Mouse (Mus musculus) megakaryocyte, embryonic 14.5 days (primary cell): ENCODE results near the gene Cyb5r3. TPM values are rescaled to one million over a fixed set of nuclear protein-coding genes. Genes with fewer than 3 reads are reported as not detected.
A peak's percentile ranks its signal among the peaks of the same experiment; 100 is the strongest.

Experiments used
- H3K27me3 ChIP-seq: replicated peaks from 2 replicates; pipeline ENCODE3; 2012; ENCODE audit warnings: inconsistent platforms
- H3K36me3 ChIP-seq: replicated peaks from 2 replicates; pipeline ENCODE3; 2012; ENCODE audit warnings: low read length, inconsistent platforms, mixed read lengths
- H3K4me1 ChIP-seq: 2 replicates; pipeline ENCODE4 v1.6.1; 2012; ENCODE audit warnings: inconsistent platforms
- H3K4me3 ChIP-seq: replicated peaks from 2 replicates; pipeline ENCODE3; 2012; ENCODE audit warnings: moderate library complexity, mild to moderate bottlenecking, inconsistent platforms
- H3K9me3 ChIP-seq: 2 replicates; pipeline ENCODE4 v1.6.1; 2012; ENCODE audit warnings: inconsistent platforms
- FLI1 ChIP-seq: IDR thresholded peaks from 2 replicates; pipeline ENCODE4 v1.6.1; 2012; ENCODE audit warnings: low read length, inconsistent platforms, mixed read lengths
- GATA1 ChIP-seq: IDR thresholded peaks from 3 replicates; pipeline ENCODE4 v1.6.1; 2012; ENCODE audit warnings: mixed read lengths, low read length, inconsistent platforms, borderline replicate concordance
- polyA plus RNA-seq: library from polyadenylated mRNA; stranded (reverse); fragments of >175 nt; gene quantifications from 2 replicates; pipeline ENCODE4 v1.2.3, GENCODE M21; 2012; ENCODE audit warnings: low replicate concordance; ENCODE audit not compliant: insufficient read depth

The Cyb5r3 gene
- polyA plus RNA-seq, 1 experiment: 127 TPM

GRCm38 (mm10) chr15:83169772-83170722, 2.3 kb downstream of the Cyb5r3 start:
- Histone ChIP-seq H3K36me3 (peaks cover 43% of the 10 kb centered on the region), H3K4me3 (peak overlapping the region; percentile 98), H3K4me1 (peaks cover 88% of the 10 kb centered on the region)

GRCm38 (mm10) chr15:83168875-83169771, 3.3 kb downstream of the Cyb5r3 start:
- Histone ChIP-seq H3K4me1 (peaks cover 86% of the 10 kb centered on the region), H3K36me3 (peaks cover 48% of the 10 kb centered on the region), H3K4me3 (peak overlapping the region; percentile 98), H3K27me3 (no peaks in the 10 kb centered on the region), H3K9me3 (no peaks in the 10 kb centered on the region)
- TF ChIP-seq FLI1 (no peak), GATA1 (no peak)

More at GRCm38 (mm10) chr15:83169772-83170722, 2.3 kb downstream of the Cyb5r3 start:
- H3K27me3 ChIP-seq: no peaks in the 10 kb centered on the region
- TF ChIP-seq GATA1 (no peak), FLI1 (no peak)
- H3K9me3 ChIP-seq: no peaks in the 10 kb centered on the region

GRCm38 (mm10) chr15:83168311-83168710, 4.1 kb downstream of the Cyb5r3 start:
- TF ChIP-seq GATA1 (no peak), FLI1 (no peak)
- Histone ChIP-seq H3K36me3 (peaks cover 51% of the 10 kb centered on the region), H3K9me3 (no peaks in the 10 kb centered on the region), H3K27me3 (no peaks in the 10 kb centered on the region), H3K4me3 (no peak overlapping the region), H3K4me1 (peaks cover 86% of the 10 kb centered on the region)

GRCm38 (mm10) chr15:83167550-83168065, 4.8 kb downstream of the Cyb5r3 start:
- no peak for TF ChIP-seq GATA1
- TF ChIP-seq FLI1: no peak
- peaks cover 57% of the 10 kb centered on the region for H3K36me3 ChIP-seq
- peaks cover 87% of the 10 kb centered on the region for H3K4me1 ChIP-seq
- no peaks in the 10 kb centered on the region for H3K27me3 ChIP-seq
- H3K9me3 ChIP-seq: no peaks in the 10 kb centered on the region
- no peak overlapping the region for H3K4me3 ChIP-seq

GRCm38 (mm10) chr15:83167126-83167525, 5.3 kb downstream of the Cyb5r3 start:
- H3K4me3 ChIP-seq: peak overlapping the region; percentile 15
- H3K27me3 ChIP-seq: no peaks in the 10 kb centered on the region
- H3K9me3 ChIP-seq: no peaks in the 10 kb centered on the region
- peaks cover 88% of the 10 kb centered on the region for H3K4me1 ChIP-seq
- peaks cover 61% of the 10 kb centered on the region for H3K36me3 ChIP-seq
- no peak for TF ChIP-seq GATA1
- no peak for TF ChIP-seq FLI1

GRCm38 (mm10) chr15:83166642-83167041, 5.8 kb downstream of the Cyb5r3 start:
- Histone ChIP-seq H3K4me3 (peak overlapping the region; percentile 15), H3K9me3 (no peaks in the 10 kb centered on the region), H3K36me3 (peaks cover 66% of the 10 kb centered on the region), H3K27me3 (no peaks in the 10 kb centered on the region), H3K4me1 (peaks cover 92% of the 10 kb centered on the region)
- TF ChIP-seq GATA1 (no peak), FLI1 (no peak)

GRCm38 (mm10) chr15:83165526-83166315, 6.7 kb downstream of the Cyb5r3 start:
- H3K27me3 ChIP-seq: no peaks in the 10 kb centered on the region
- peaks cover 75% of the 10 kb centered on the region for H3K36me3 ChIP-seq
- no peaks in the 10 kb centered on the region for H3K9me3 ChIP-seq
- peaks cover 83% of the 10 kb centered on the region for H3K4me1 ChIP-seq
- H3K4me3 ChIP-seq: peak overlapping the region; percentile 78
- TF ChIP-seq FLI1 (no peak), GATA1 (no peak)

GRCm38 (mm10) chr15:83164971-83165471, 7.4 kb downstream of the Cyb5r3 start:
- Histone ChIP-seq H3K9me3 (no peaks in the 10 kb centered on the region), H3K27me3 (no peaks in the 10 kb centered on the region), H3K4me3 (peak overlapping the region; percentile 78), H3K36me3 (peaks cover 82% of the 10 kb centered on the region), H3K4me1 (peaks cover 78% of the 10 kb centered on the region)
- TF ChIP-seq FLI1 (no peak), GATA1 (no peak)
